Mouse (Mus musculus): ENCODE data around the gene Lrg1.

Gene Lrg1

DNA sequence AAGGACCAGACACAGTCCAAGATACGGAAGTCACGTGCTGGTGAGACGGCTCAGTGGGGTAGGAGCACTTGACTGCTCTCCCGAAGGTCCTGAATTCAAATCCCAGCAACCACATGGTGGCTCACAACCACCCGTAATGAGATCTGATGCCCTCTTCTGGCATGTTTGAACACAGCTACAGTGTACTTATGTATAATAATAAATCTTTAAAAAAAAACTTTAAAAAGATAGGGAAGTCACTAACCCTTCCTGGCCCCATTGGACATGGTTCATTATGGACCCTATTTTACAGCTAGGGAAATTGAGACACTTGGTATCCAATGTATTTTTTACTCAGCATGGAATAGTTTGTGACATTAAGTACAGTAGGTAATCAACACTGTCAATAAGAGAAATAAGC lies 44.3 kb downstream of the Lrg1 start:
- DNase-seq (ENCODE audit: low read depth, low spot score): no peak

DNA sequence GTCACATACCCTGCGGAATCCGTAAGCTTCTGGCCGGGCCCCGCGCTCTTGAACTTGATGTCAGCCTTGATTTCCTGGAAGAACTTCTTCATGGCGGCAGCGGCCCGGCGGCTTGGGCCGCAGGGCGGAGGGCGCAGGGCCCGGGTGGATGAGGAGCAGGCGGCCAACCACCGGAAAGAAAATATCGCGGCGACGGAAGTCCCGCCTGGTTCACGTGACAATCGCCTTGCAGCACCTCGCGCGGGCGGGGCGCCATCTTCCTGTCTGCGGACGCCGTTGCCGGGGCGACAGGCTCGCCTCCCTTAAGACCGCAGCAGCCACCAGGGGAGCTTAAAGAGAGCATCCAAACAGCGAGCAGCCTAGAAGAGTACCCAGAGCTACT lies 47.0 kb downstream of the Lrg1 start, which contains the start of gene Ubxn6:
TSS of gene Ubxn6 (minus strand) at position 202 of the 382 bp plus-strand sequence.
- peak; percentile 99 for DNase-seq (ENCODE audit: low read depth, low spot score)

DNA sequence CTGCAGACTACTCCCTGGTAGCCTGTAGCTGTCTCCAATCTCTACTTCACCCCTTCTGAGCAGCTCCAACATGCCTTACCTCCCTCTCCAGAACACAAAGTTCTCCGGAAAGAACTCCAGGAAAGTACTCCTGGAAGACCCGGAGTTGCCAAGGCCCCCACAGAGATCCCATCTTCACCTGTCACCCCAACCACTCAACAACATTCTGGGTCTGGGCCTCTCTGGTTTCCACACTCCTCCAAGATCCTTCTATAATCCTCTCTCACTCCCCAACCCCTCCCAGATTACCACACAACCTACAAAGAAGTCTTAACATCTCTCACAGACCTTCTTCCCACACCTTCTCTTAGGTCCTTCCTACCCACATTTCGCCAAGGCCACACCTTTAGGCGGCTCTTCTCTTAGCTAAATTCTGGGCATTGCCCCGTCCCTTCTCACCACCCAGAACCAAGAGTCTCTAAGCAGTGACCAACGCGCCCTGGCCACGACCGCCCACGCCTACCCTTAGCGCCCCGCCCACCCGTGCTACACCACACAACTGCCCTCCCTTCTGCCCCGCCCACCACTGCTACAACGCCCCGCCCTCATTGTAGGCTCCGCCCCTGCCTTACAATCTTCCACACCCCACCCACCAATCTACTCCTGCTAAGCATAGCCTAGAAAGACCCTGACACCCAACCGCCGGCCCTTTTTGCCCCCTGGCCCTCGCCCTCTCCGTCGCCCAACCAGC lies 47.5 kb downstream of the Lrg1 start:
- DNase-seq (ENCODE audit: low read depth, low spot score): peak; percentile 91

DNA sequence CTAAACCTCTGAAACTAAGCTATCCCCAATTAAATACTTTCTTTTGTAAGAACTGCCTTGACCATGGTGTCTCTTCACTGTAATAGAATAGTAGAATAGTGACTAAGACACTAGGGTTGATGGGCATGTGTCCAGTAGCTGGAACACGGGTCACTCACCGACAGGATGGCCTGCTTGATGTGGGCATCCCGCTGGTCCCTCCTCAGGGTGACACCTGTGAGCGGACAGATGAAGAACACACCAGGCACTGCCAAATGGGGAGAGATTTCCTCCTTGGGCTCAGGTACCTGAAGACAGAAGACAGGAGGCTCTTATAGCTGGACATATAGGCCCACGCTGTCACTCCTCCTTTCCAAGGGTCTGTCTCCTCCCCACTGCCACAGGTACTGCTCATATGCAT lies 49.6 kb downstream of the Lrg1 start:
- no peak for DNase-seq (ENCODE audit: low read depth, low spot score)

DNA sequence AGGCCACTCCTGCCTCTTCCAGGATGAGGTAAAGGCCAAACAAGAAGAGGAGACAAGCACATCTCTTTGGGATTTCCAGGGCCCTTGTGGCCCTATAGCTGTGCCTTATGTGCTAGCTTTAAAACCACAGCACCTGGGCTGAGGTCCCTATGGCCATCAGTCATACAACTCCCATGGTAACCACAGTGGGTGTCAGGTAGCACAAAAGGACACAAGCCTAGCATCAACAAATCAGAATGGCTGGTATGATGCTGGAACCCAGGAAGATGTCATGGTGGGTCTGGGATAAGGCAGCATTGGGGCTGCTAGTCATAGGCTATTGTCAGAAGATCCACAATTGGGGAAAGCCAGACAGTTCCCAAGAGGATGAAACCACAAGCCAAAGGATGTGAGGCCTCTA lies 50.7 kb downstream of the Lrg1 start:
- no peak for DNase-seq (ENCODE audit: low read depth, low spot score)

All from CD4-positive, CD25-positive, alpha-beta regulatory T cell, adult 2 months (primary cell).